Mouse (Mus musculus): ENCODE results near the gene Gm14440. TPM values are rescaled to one million over a fixed set of nuclear protein-coding genes. Genes with fewer than 3 reads are reported as not detected.
"Not testable (repeated sequence)": the region's sequence is repeated elsewhere in the genome, so short reads cannot be mapped to it uniquely, and the experiment has no call there.

Gm14440 gene
- not detected in 2 replicates for polyA plus RNA-seq (2016; fragmentation: Nextera tagmentation; extraction: Ambion mirVana)

- no CpG with 5 or more reads among the region's 6 CpGs for WGBS (ENCODE audit: insufficient replicate concordance)
These were observed at the start of gene Gm14440 for GRCm38 (mm10) chr2:175274825-175275224. Gm14440 (plus strand) TSS chr2:175275125.

More at GRCm38 (mm10) chr2:175274825-175275224, at the start of gene Gm14440:
- H3K36me3 ChIP-seq; H3K4me1 ChIP-seq; H3K9ac ChIP-seq; H3K27ac ChIP-seq; H3K9me3 ChIP-seq (replicated peaks); H3K4me2 ChIP-seq; H3K27me3 ChIP-seq (replicated peaks); H3K4me3 ChIP-seq; ATAC-seq: not testable (repeated sequence)

Other genes with a start within 250 kb of the Gm14440 start
- gene Gm14393, start 207.3 kb upstream of the Gm14440 start, polyA plus RNA-seq (2016; fragmentation: Nextera tagmentation; extraction: Ambion mirVana), result 0.44 TPM in 1 of 2 replicates, not detected in the other
- 2.0 and 3.4 TPM in 2 replicates for gene Gm14399, start 133.1 kb upstream of the Gm14440 start, polyA plus RNA-seq (2016; fragmentation: Nextera tagmentation; extraction: Ambion mirVana)
- gene Gm14443, start 99.3 kb upstream of the Gm14440 start, polyA plus RNA-seq (2016; fragmentation: Nextera tagmentation; extraction: Ambion mirVana), result 0.12 and 0.20 TPM in 2 replicates
- 1.7 and 2.0 TPM in 2 replicates for gene Gm14391, start 68.2 kb upstream of the Gm14440 start, polyA plus RNA-seq (2016; fragmentation: Nextera tagmentation; extraction: Ambion mirVana)
- 8.0 and 8.3 TPM in 2 replicates for gene Gm4631, start 63.1 kb downstream of the Gm14440 start, polyA plus RNA-seq (2016; fragmentation: Nextera tagmentation; extraction: Ambion mirVana)
- 1.7 and 2.2 TPM in 2 replicates for gene Zfp968, start 97.3 kb downstream of the Gm14440 start, polyA plus RNA-seq (2016; fragmentation: Nextera tagmentation; extraction: Ambion mirVana)
- 2.9 and 3.3 TPM in 2 replicates for gene Gm4724, start 160.7 kb downstream of the Gm14440 start, polyA plus RNA-seq (2016; fragmentation: Nextera tagmentation; extraction: Ambion mirVana)
- gene Zfp965, start 194.9 kb downstream of the Gm14440 start, polyA plus RNA-seq (2016; fragmentation: Nextera tagmentation; extraction: Ambion mirVana), result 2.0 and 3.8 TPM in 2 replicates

Measured in liver, embryonic 12.5 days (tissue).